Mouse (Mus musculus) ES-E14 (cell line): ENCODE measurements around the gene Pla2g4d. TPM values are rescaled to one million over a fixed set of nuclear protein-coding genes. Genes with fewer than 3 reads are reported as not detected.
A peak's percentile ranks its signal among the peaks of the same experiment; 100 is the strongest.

Experiments used
- DNase-seq: peaks from one replicate; pipeline ENCODE4 v3.0.0-alpha.2; 2013; ENCODE audit warnings: low read depth, low spot score
- H3K27ac ChIP-seq: 2 replicates; pipeline ENCODE4 v1.5.1; 2012; ENCODE audit warnings: low read depth, mild to moderate bottlenecking, low read length, moderate library complexity, mixed read lengths; ENCODE audit not compliant: poor library complexity, insufficient read depth, severe bottlenecking
- H3K36me3 ChIP-seq: 2 replicates; pipeline ENCODE4 v1.6.1; 2012; ENCODE audit warnings: mild to moderate bottlenecking, low read length, moderate library complexity, mixed read lengths; ENCODE audit not compliant: control insufficient read depth, poor library complexity, insufficient read depth, severe bottlenecking
- H3K4me1 ChIP-seq, 2 experiments: fragments of 150-350 bp in 1 of 2; sonication (generic) in 1 of 2; 2 replicates each; pipeline ENCODE4 v1.6.1; 2012; ENCODE audit warnings: low read length in 2 of 2, mild to moderate bottlenecking in 1 of 2, mixed read lengths in 1 of 2; ENCODE audit not compliant: control insufficient read depth in 2 of 2, insufficient read depth in 2 of 2, poor library complexity in 1 of 2
- H3K4me3 ChIP-seq, 2 experiments: fragments of 150-350 bp in 1 of 2; sonication (generic) in 1 of 2; 2 replicates each; pipeline ENCODE4 v1.5.1; 2012; ENCODE audit warnings: low read length in 2 of 2, low read depth in 1 of 2, mild to moderate bottlenecking in 1 of 2, mixed read lengths in 1 of 2; ENCODE audit not compliant: insufficient read depth in 1 of 2, poor library complexity in 1 of 2, severe bottlenecking in 1 of 2
- H3K9ac ChIP-seq: 2 replicates; pipeline ENCODE4 v1.6.1; 2012; ENCODE audit warnings: low read depth, mild to moderate bottlenecking, low read length, mixed read lengths; ENCODE audit not compliant: poor library complexity, insufficient read depth, severe bottlenecking
- H3K9me3 ChIP-seq: fragments of 150-350 bp; sonication (generic); 2 replicates; pipeline ENCODE4 v1.6.1; 2012; ENCODE audit warnings: low read depth, mild to moderate bottlenecking, low read length; ENCODE audit not compliant: control insufficient read depth, insufficient read depth
- CHD2 ChIP-seq: IDR thresholded peaks from 2 replicates; pipeline ENCODE4 v1.6.1; 2014; ENCODE audit warnings: mild to moderate bottlenecking, low read depth, low read length, inconsistent platforms
- HCFC1 ChIP-seq: IDR thresholded peaks from 2 replicates; pipeline ENCODE4 v1.6.1; 2012; ENCODE audit warnings: low read length, inconsistent platforms, borderline replicate concordance; ENCODE audit not compliant: insufficient read depth
- MAFK ChIP-seq: IDR thresholded peaks from 2 replicates; pipeline ENCODE4 v1.6.1; 2014; ENCODE audit warnings: mild to moderate bottlenecking, low read depth, low read length, inconsistent platforms; ENCODE audit not compliant: insufficient read depth
- ZC3H11A ChIP-seq: IDR thresholded peaks from 2 replicates; pipeline ENCODE4 v1.6.1; 2012; ENCODE audit warnings: low read depth, mild to moderate bottlenecking, inconsistent platforms, low read length, borderline replicate concordance
- ZNF384 ChIP-seq: IDR thresholded peaks from 2 replicates; pipeline ENCODE4 v1.6.1; 2012; ENCODE audit warnings: low read depth, low read length, inconsistent platforms
- in situ Hi-C, 2 experiments: fragments of 600-800 bp; cut with MboI; formaldehyde crosslinking; loops; one replicate each; pipeline ENCODE4 v1.15.1; 2025; ENCODE audit warnings: low sequenced_read_pairs in 2 of 2, inconsistent platforms in 1 of 2; ENCODE audit not compliant: unreplicated experiment in 2 of 2
- total RNA-seq: library from RNA; depleted of rRNA; stranded (reverse); fragments of 300-350 nt; gene quantifications from 2 replicates; pipeline ENCODE4 v1.2.3, GENCODE M21; 2012

Gene Pla2g4d
- total RNA-seq, 1 experiment: not detected

GRCm38 (mm10) chr2:120276951-120277350 is 12.0 kb downstream of the Pla2g4d start:
- no peak for DNase-seq
- Histone ChIP-seq H3K27ac (no peak overlapping the region), H3K36me3 (no peaks in the 10 kb centered on the region), H3K4me3 (no peak overlapping the region), H3K4me1 (0 out of 4 replicates have a peak, but pooled peaks cover 0 to 3% of the 10 kb centered on the region in 2 experiments), H3K9ac (no peak overlapping the region), H3K9me3 (no peaks in the 10 kb centered on the region)
- in situ Hi-C loops: loop anchor here (5.0 to 25.0 kb wide), 2 partner anchors 85 to 90 kb away; no protein-coding TSS in a partner anchor
- no peak for TF ChIP-seq CHD2
- TF ChIP-seq MAFK: no peak
- TF ChIP-seq ZC3H11A: no peak
- TF ChIP-seq ZNF384: no peak
- TF ChIP-seq HCFC1: no peak

DNA sequence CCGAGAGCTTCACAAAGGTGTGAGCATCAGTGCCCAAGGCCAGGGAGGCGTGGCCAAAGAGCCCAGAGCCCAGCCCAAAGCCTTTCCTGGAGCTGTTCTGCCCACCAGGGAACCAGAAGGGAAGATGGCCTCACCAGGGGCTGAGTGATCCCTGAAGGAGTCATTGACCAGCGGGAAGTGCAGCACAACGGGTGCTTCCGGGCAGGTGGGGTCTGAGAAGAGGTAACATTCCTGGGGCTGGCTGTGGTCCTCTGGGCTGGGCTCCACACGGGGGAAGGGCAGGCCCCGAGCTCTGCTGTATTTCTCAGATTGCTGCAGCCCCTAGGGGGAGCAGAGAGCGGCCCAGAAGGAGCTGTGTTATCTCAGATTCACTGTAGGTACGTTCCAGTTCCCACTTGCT is 20.4 kb downstream of the Pla2g4d start:
- Histone ChIP-seq H3K9me3 (no peaks in the 10 kb centered on the region), H3K4me3 (peak overlapping the region in 1 of 2 experiments; percentile 52; a peak in 2 of 4 replicates), H3K4me1 (peaks cover 0 to 9% of the 10 kb centered on the region in 2 experiments; a peak in 2 of 4 replicates), H3K36me3 (no peaks in the 10 kb centered on the region), H3K9ac (no peak overlapping the region), H3K27ac (no peak overlapping the region)
- peak; percentile 54 for DNase-seq
- in situ Hi-C loops: no loop called here
- TF ChIP-seq MAFK: no peak
- TF ChIP-seq ZC3H11A: no peak
- TF ChIP-seq ZNF384: no peak
- TF ChIP-seq HCFC1: 0 out of 2 replicates have a peak, but pooled peaks have one; percentile 18
- TF ChIP-seq CHD2: 0 out of 2 replicates have a peak, but pooled peaks have one; percentile 31

GRCm38 (mm10) chr2:120265523-120265922 is 23.5 kb downstream of the Pla2g4d start:
- in situ Hi-C loops: no loop called here
- DNase-seq: no peak
- H3K4me1 ChIP-seq: peaks cover 3 to 9% of the 10 kb centered on the region in 2 experiments; a peak in 2 of 4 replicates
- no peak overlapping the region for H3K27ac ChIP-seq
- H3K9me3 ChIP-seq: no peaks in the 10 kb centered on the region
- H3K4me3 ChIP-seq: no peak overlapping the region
- TF ChIP-seq ZC3H11A: no peak
- TF ChIP-seq CHD2: no peak
- TF ChIP-seq HCFC1: no peak
- TF ChIP-seq MAFK: no peak
- no peak for TF ChIP-seq ZNF384
- no peaks in the 10 kb centered on the region for H3K36me3 ChIP-seq
- no peak overlapping the region for H3K9ac ChIP-seq

DNA sequence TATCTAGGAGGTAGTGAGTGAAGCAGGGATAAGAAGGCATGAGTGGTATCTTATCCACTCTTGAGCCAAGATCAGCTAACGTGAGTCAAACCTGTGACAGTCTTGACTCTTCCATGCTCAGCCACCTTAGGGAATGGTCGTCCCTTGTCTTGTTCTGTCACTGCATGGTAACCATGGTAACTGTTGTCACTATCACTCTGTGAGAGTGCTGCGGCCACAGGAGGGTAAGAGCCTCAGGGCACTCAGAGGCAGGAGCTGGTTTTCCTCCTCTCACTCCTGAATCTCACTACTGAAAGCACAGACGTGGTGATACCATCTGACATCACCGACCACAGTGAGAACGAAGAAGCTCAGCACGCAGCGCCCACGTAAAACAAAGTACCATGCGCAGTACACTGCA is 24.1 kb downstream of the Pla2g4d start:
- no peak for TF ChIP-seq CHD2
- no peak for TF ChIP-seq ZNF384
- no peak for TF ChIP-seq MAFK
- no peak for TF ChIP-seq HCFC1
- no peak for TF ChIP-seq ZC3H11A
- Histone ChIP-seq H3K4me1 (peaks cover 3 to 10% of the 10 kb centered on the region in 2 experiments; a peak in 2 of 4 replicates), H3K9me3 (no peaks in the 10 kb centered on the region), H3K9ac (no peak overlapping the region), H3K4me3 (no peak overlapping the region), H3K27ac (no peak overlapping the region), H3K36me3 (no peaks in the 10 kb centered on the region)
- in situ Hi-C loops: no loop called here
- DNase-seq: no peak

- Histone ChIP-seq H3K9ac (no peak overlapping the region), H3K9me3 (no peaks in the 10 kb centered on the region), H3K36me3 (no peaks in the 10 kb centered on the region), H3K27ac (no peak overlapping the region), H3K4me1 (peaks cover 1 to 3% of the 10 kb centered on the region in 2 experiments; a peak in 1 of 4 replicates), H3K4me3 (no peak overlapping the region)
- in situ Hi-C loops: no loop called here
- TF ChIP-seq MAFK (no peak), HCFC1 (no peak), CHD2 (no peak), ZNF384 (no peak), ZC3H11A (no peak)
- no peak for DNase-seq
Observed at GRCm38 (mm10) chr2:120262876-120263275, 26.1 kb downstream of the Pla2g4d start.
